Mouse (Mus musculus) gonadal fat pad, adult 2 months (tissue): ENCODE measurements around the gene Sstr2. TPM values are rescaled to one million over a fixed set of nuclear protein-coding genes. Genes with fewer than 3 reads are reported as not detected.
"Not testable (repeated sequence)": the region's sequence is repeated elsewhere in the genome, so short reads cannot be mapped to it uniquely, and the experiment has no call there.

Experiments used
- DNase-seq: peaks from one replicate; pipeline ENCODE4 v3.0.0-alpha.2; 2012; ENCODE audit warnings: low read depth
- polyA plus RNA-seq: library from polyadenylated mRNA; depleted of rRNA; stranded (reverse); fragments of >200 nt; gene quantifications from 2 replicates; pipeline ENCODE4 v1.2.3, GENCODE M21; 2012; rRNA removed

Gene Sstr2
- polyA plus RNA-seq, 1 experiment, result 0.27 TPM

GRCm38 (mm10) chr11:113657221-113657620 lies 38.1 kb downstream of the Sstr2 start:
- DNase-seq, result no peak

GRCm38 (mm10) chr11:113658319-113658718 lies 39.2 kb downstream of the Sstr2 start:
- DNase-seq, result no peak

GRCm38 (mm10) chr11:113658763-113659162 lies 39.6 kb downstream of the Sstr2 start:
- DNase-seq, result no peak

- not testable (repeated sequence) for DNase-seq
These were observed 41.1 kb downstream of the Sstr2 start for GRCm38 (mm10) chr11:113660213-113660612.

- DNase-seq, result no peak
These were observed 41.8 kb downstream of the Sstr2 start for GRCm38 (mm10) chr11:113660940-113661339.

- DNase-seq, result no peak
These were observed 42.8 kb downstream of the Sstr2 start for GRCm38 (mm10) chr11:113661835-113662351.

- no peak for DNase-seq
These were observed 45.1 kb downstream of the Sstr2 start for GRCm38 (mm10) chr11:113664279-113664678.

- DNase-seq, result no peak
These were observed 47.1 kb downstream of the Sstr2 start for GRCm38 (mm10) chr11:113666205-113666604.

GRCm38 (mm10) chr11:113666648-113667047 lies 47.5 kb downstream of the Sstr2 start:
- no peak for DNase-seq

- no peak for DNase-seq
These were observed 48.0 kb downstream of the Sstr2 start for GRCm38 (mm10) chr11:113667122-113667521.

GRCm38 (mm10) chr11:113667704-113668103 lies 48.6 kb downstream of the Sstr2 start:
- no peak for DNase-seq

- DNase-seq, result no peak
These were observed 49.7 kb downstream of the Sstr2 start for GRCm38 (mm10) chr11:113668857-113669256.

- DNase-seq, result no peak
These were observed 50.6 kb downstream of the Sstr2 start for GRCm38 (mm10) chr11:113669711-113670110.

- DNase-seq, result no peak
These were observed 54.5 kb downstream of the Sstr2 start for GRCm38 (mm10) chr11:113673614-113674013.

GRCm38 (mm10) chr11:113674595-113674994 lies 55.5 kb downstream of the Sstr2 start:
- DNase-seq, result no peak

Other genes starting within 250 kb of the Sstr2 start
- 50.1 and 55.1 TPM in 2 replicates for gene Cog1, start 29.8 kb downstream of the Sstr2 start, polyA plus RNA-seq
- 29.2 and 31.6 TPM in 2 replicates for gene Slc39a11, start 30.7 kb downstream of the Sstr2 start, polyA plus RNA-seq
- gene Fam104a, start 64.8 kb downstream of the Sstr2 start, polyA plus RNA-seq, result 27.5 and 34.1 TPM in 2 replicates
- gene D11Wsu47e, start 65.1 kb downstream of the Sstr2 start, polyA plus RNA-seq, result 14.2 and 16.9 TPM in 2 replicates
- 5.9 and 9.7 TPM in 2 replicates for gene Cpsf4l, start 90.7 kb downstream of the Sstr2 start, polyA plus RNA-seq
- 75.3 and 77.7 TPM in 2 replicates for gene Cdc42ep4, start 132.5 kb downstream of the Sstr2 start, polyA plus RNA-seq